Mouse (Mus musculus): ENCODE measurements around the gene Cpm. TPM values are rescaled to one million over a fixed set of nuclear protein-coding genes. Genes with fewer than 3 reads are reported as not detected.

Gene Cpm
- polyA plus RNA-seq, 1 experiment: 0.07 TPM

DNA sequence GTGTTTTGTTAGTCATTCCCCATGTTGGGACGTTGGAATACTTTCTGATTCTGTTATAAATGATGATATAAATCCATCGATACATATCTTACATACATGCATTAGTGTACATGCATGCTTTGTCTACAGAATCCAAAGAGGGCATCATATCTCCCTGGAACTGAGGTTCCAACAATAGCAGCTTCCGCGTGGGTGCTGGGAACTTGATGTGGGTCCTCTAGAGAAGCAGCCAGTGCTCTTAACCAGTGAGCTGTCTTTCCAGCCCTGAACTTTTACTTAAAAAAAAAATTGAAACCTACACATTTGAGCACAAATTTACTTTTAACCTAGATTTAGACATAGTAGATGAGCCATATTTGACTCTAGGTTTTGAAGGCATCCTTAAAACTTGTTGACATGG lies 3.1 kb downstream of the Cpm start:
- no peak for TF ChIP-seq USF1 (IDR thresholded peaks at IDR 0.05; ENCODE audit: low read depth)
- TF ChIP-seq CEBPB (IDR thresholded peaks at IDR 0.05; ENCODE audit: insufficient read depth, poor library complexity, severe bottlenecking): no peak
- no peak for TF ChIP-seq E2F4 (IDR thresholded peaks at IDR 0.05; ENCODE audit: insufficient read depth)
- no peak for TF ChIP-seq MAX (IDR thresholded peaks at IDR 0.05; ENCODE audit: low read depth)
- TF ChIP-seq TCF12 (IDR thresholded peaks at IDR 0.05; ENCODE audit: insufficient read depth, poor library complexity, severe bottlenecking): no peak
- TF ChIP-seq MYOD1 (IDR thresholded peaks at IDR 0.05; ENCODE audit: control insufficient read depth in 1 of 3, insufficient read length in 2 of 3, low read depth in 2 of 3): no peak
- no peak for TF ChIP-seq MYOG (IDR thresholded peaks at IDR 0.05; ENCODE audit: control insufficient read depth in 1 of 3, insufficient read depth in 1 of 3, insufficient read length in 2 of 3, low read depth in 2 of 3)
- TF ChIP-seq POLR2A (IDR thresholded peaks at IDR 0.05; ENCODE audit: insufficient read length, low read depth): no peak
- TF ChIP-seq POLR2AphosphoS2 (IDR thresholded peaks at IDR 0.05; ENCODE audit: insufficient read length, low read depth): no peak
- no peak for TF ChIP-seq SRF (IDR thresholded peaks at IDR 0.05; ENCODE audit: control insufficient read depth, insufficient read length, low read depth)
- TF ChIP-seq TCF3 (IDR thresholded peaks at IDR 0.05; ENCODE audit: insufficient read length, low read depth): no peak
- no peak for TF ChIP-seq REST (IDR thresholded peaks at IDR 0.05; ENCODE audit: insufficient read depth, insufficient read length)
- Histone ChIP-seq H3K79me2 (ENCODE audit: control insufficient read depth, insufficient read depth) (no peaks in the 10 kb centered on the region), H3K36me3 (ENCODE audit: control insufficient read depth, insufficient read depth) (no peaks in the 10 kb centered on the region), H3K4me2 (ENCODE audit: low read depth) (no peak overlapping the region), H3K4me3 (no peak overlapping the region), H3ac (ENCODE audit: control insufficient read depth, insufficient read length) (no peak overlapping the region), H3K27me3 (ENCODE audit: control insufficient read depth, insufficient read depth, insufficient read length) (peaks cover 26% of the 10 kb centered on the region)

- Histone ChIP-seq H3K4me2 (ENCODE audit: low read depth) (no peak overlapping the region), H3ac (ENCODE audit: control insufficient read depth, insufficient read length) (no peak overlapping the region), H3K79me2 (ENCODE audit: control insufficient read depth, insufficient read depth) (no peaks in the 10 kb centered on the region), H3K27me3 (ENCODE audit: control insufficient read depth, insufficient read depth, insufficient read length) (peaks cover 21% of the 10 kb centered on the region), H3K4me3 (no peak overlapping the region), H3K36me3 (ENCODE audit: control insufficient read depth, insufficient read depth) (no peaks in the 10 kb centered on the region)
- TF ChIP-seq POLR2A (IDR thresholded peaks at IDR 0.05; ENCODE audit: insufficient read length, low read depth) (no peak), E2F4 (IDR thresholded peaks at IDR 0.05; ENCODE audit: insufficient read depth) (no peak), MYOD1 (IDR thresholded peaks at IDR 0.05; ENCODE audit: control insufficient read depth in 1 of 3, insufficient read length in 2 of 3, low read depth in 2 of 3) (no peak), CEBPB (IDR thresholded peaks at IDR 0.05; ENCODE audit: insufficient read depth, poor library complexity, severe bottlenecking) (no peak), TCF12 (IDR thresholded peaks at IDR 0.05; ENCODE audit: insufficient read depth, poor library complexity, severe bottlenecking) (no peak), USF1 (IDR thresholded peaks at IDR 0.05; ENCODE audit: low read depth) (no peak), MAX (IDR thresholded peaks at IDR 0.05; ENCODE audit: low read depth) (no peak), SRF (IDR thresholded peaks at IDR 0.05; ENCODE audit: control insufficient read depth, insufficient read length, low read depth) (no peak)
Measured at GRCm38 (mm10) chr10:117633564-117634208, 4.4 kb downstream of the Cpm start.

- no peak for TF ChIP-seq USF1 (IDR thresholded peaks at IDR 0.05; ENCODE audit: low read depth)
- no peak for TF ChIP-seq POLR2A (IDR thresholded peaks at IDR 0.05; ENCODE audit: insufficient read length, low read depth)
- TF ChIP-seq CEBPB (IDR thresholded peaks at IDR 0.05; ENCODE audit: insufficient read depth, poor library complexity, severe bottlenecking): no peak
- TF ChIP-seq TCF12 (IDR thresholded peaks at IDR 0.05; ENCODE audit: insufficient read depth, poor library complexity, severe bottlenecking): no peak
- no peak for TF ChIP-seq E2F4 (IDR thresholded peaks at IDR 0.05; ENCODE audit: insufficient read depth)
- no peak for TF ChIP-seq REST (IDR thresholded peaks at IDR 0.05; ENCODE audit: insufficient read depth, insufficient read length)
- TF ChIP-seq MYOD1 (IDR thresholded peaks at IDR 0.05; ENCODE audit: control insufficient read depth in 1 of 3, insufficient read length in 2 of 3, low read depth in 2 of 3): no peak
- no peak for TF ChIP-seq SRF (IDR thresholded peaks at IDR 0.05; ENCODE audit: control insufficient read depth, insufficient read length, low read depth)
- TF ChIP-seq TCF3 (IDR thresholded peaks at IDR 0.05; ENCODE audit: insufficient read length, low read depth): no peak
- no peak for TF ChIP-seq POLR2AphosphoS2 (IDR thresholded peaks at IDR 0.05; ENCODE audit: insufficient read length, low read depth)
- TF ChIP-seq MAX (IDR thresholded peaks at IDR 0.05; ENCODE audit: low read depth): no peak
- no peak for TF ChIP-seq MYOG (IDR thresholded peaks at IDR 0.05; ENCODE audit: control insufficient read depth in 1 of 3, insufficient read depth in 1 of 3, insufficient read length in 2 of 3, low read depth in 2 of 3)
- no peak overlapping the region for H3K4me2 ChIP-seq (ENCODE audit: low read depth)
Measured at GRCm38 (mm10) chr10:117634323-117635030, 5.2 kb downstream of the Cpm start.

DNA sequence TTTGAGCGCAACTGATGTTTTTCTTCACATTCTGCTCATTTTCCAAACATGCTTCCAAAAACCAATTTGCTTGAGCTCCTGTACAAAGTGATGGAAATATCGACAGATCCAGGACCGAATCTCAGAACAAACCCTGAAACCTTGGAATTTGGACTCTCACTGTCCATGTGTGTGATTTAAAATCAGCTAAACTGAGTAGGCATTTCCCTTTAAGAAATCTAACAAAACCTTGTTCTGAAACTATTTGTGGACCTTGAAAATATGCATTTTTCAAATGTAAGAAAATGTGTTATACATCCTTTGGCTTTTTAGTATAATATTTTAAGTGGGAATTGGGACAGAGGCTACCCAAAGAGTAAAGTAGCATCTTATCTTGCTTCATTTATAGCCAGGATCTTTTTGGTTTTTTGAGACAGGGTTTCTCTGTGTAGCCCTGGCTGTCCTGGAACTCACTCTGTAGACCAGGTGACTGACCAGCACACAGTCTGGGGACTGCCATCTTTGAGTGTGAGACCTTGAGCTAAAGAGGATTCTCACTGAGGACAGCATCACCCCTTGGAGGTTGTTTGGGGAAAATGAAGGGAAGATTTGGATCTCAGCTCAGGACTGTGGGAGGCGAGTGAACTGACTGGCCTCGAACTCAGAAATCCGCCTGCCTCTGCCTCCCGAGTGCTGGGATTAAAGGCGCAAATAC lies 5.9 kb downstream of the Cpm start:
- peaks cover 9% of the 10 kb centered on the region for H3K27me3 ChIP-seq (ENCODE audit: control insufficient read depth, insufficient read depth, insufficient read length)
- no peak for TF ChIP-seq MAX (IDR thresholded peaks at IDR 0.05; ENCODE audit: low read depth)
- no peak for TF ChIP-seq CEBPB (IDR thresholded peaks at IDR 0.05; ENCODE audit: insufficient read depth, poor library complexity, severe bottlenecking)
- no peak for TF ChIP-seq MYOG (IDR thresholded peaks at IDR 0.05; ENCODE audit: control insufficient read depth in 1 of 3, insufficient read depth in 1 of 3, insufficient read length in 2 of 3, low read depth in 2 of 3)
- no peak for TF ChIP-seq SRF (IDR thresholded peaks at IDR 0.05; ENCODE audit: control insufficient read depth, insufficient read length, low read depth)
- TF ChIP-seq MYOD1 (IDR thresholded peaks at IDR 0.05; ENCODE audit: control insufficient read depth in 1 of 3, insufficient read length in 2 of 3, low read depth in 2 of 3): no peak
- TF ChIP-seq POLR2AphosphoS2 (IDR thresholded peaks at IDR 0.05; ENCODE audit: insufficient read length, low read depth): no peak
- no peak for TF ChIP-seq E2F4 (IDR thresholded peaks at IDR 0.05; ENCODE audit: insufficient read depth)
- TF ChIP-seq TCF3 (IDR thresholded peaks at IDR 0.05; ENCODE audit: insufficient read length, low read depth): no peak
- TF ChIP-seq POLR2A (IDR thresholded peaks at IDR 0.05; ENCODE audit: insufficient read length, low read depth): no peak
- no peak for TF ChIP-seq REST (IDR thresholded peaks at IDR 0.05; ENCODE audit: insufficient read depth, insufficient read length)
- TF ChIP-seq USF1 (IDR thresholded peaks at IDR 0.05; ENCODE audit: low read depth): no peak
- no peak for TF ChIP-seq TCF12 (IDR thresholded peaks at IDR 0.05; ENCODE audit: insufficient read depth, poor library complexity, severe bottlenecking)
- H3K4me2 ChIP-seq (ENCODE audit: low read depth): no peak overlapping the region

More at GRCm38 (mm10) chr10:117634323-117635030, 5.2 kb downstream of the Cpm start:
- no peak overlapping the region for H3ac ChIP-seq (ENCODE audit: control insufficient read depth, insufficient read length)
- H3K36me3 ChIP-seq (ENCODE audit: control insufficient read depth, insufficient read depth): no peaks in the 10 kb centered on the region
- no peaks in the 10 kb centered on the region for H3K79me2 ChIP-seq (ENCODE audit: control insufficient read depth, insufficient read depth)
- H3K4me3 ChIP-seq: no peak overlapping the region
- peaks cover 14% of the 10 kb centered on the region for H3K27me3 ChIP-seq (ENCODE audit: control insufficient read depth, insufficient read depth, insufficient read length)

More for the DNA sequence above, 5.9 kb downstream of the Cpm start:
- H3K36me3 ChIP-seq (ENCODE audit: control insufficient read depth, insufficient read depth): no peaks in the 10 kb centered on the region
- H3K4me3 ChIP-seq: no peak overlapping the region
- no peaks in the 10 kb centered on the region for H3K79me2 ChIP-seq (ENCODE audit: control insufficient read depth, insufficient read depth)
- no peak overlapping the region for H3ac ChIP-seq (ENCODE audit: control insufficient read depth, insufficient read length)
